Mouse (Mus musculus): Measurements from ENCODE around the gene Olfr1444. TPM values are rescaled to one million over a fixed set of nuclear protein-coding genes. Genes with fewer than 3 reads are reported as not detected.

The Olfr1444 gene
- polyA plus RNA-seq, 1 experiment from 2014 or later: not detected

GRCm38 (mm10) chr19:12893424-12893823 lies 36.3 kb downstream of the Olfr1444 start, which contains the start of gene Olfr1446:
Gene Olfr1446 (minus strand): TSS chr19:12893524.
- Histone ChIP-seq H3K4me2 (no peak within 1 kb of the TSS), H3K9me3 (replicated peaks) (no peaks in the 10 kb centered on the region), H3K4me1 (no peaks in the 10 kb centered on the region), H3K36me3 (no peaks in the 10 kb centered on the region), H3K9ac (replicated peaks) (no peak within 1 kb of the TSS), H3K27me3 (replicated peaks) (no peaks in the 10 kb centered on the region), H3K27ac (replicated peaks) (no peak within 1 kb of the TSS), H3K4me3 (replicated peaks) (no peak within 1 kb of the TSS)
- 92% methylated on average over 1 of the region's 1 CpGs for WGBS
- ATAC-seq (ENCODE audit: low FRiP score): no peak

GRCm38 (mm10) chr19:12903643-12904042 lies 46.6 kb downstream of the Olfr1444 start, which contains the start of gene Olfr1447:
Gene Olfr1447 (minus strand): TSS chr19:12903743.
- no peak for ATAC-seq (ENCODE audit: low FRiP score)
- H3K9ac ChIP-seq (replicated peaks): no peak within 1 kb of the TSS
- H3K4me1 ChIP-seq: no peaks in the 10 kb centered on the region
- H3K9me3 ChIP-seq (replicated peaks): no peaks in the 10 kb centered on the region
- no peaks in the 10 kb centered on the region for H3K36me3 ChIP-seq
- H3K27ac ChIP-seq (replicated peaks): no peak within 1 kb of the TSS
- H3K4me2 ChIP-seq: no peak within 1 kb of the TSS
- no peaks in the 10 kb centered on the region for H3K27me3 ChIP-seq (replicated peaks)
- WGBS: 96% methylated on average over 1 of the region's 1 CpGs
- no peak within 1 kb of the TSS for H3K4me3 ChIP-seq (replicated peaks)

Other genes starting within 250 kb of the Olfr1444 start
- 0.22 TPM in 1 of 2 replicates, not detected in the other for gene Glyat, start 224.0 kb upstream of the Olfr1444 start, polyA plus RNA-seq (2015; fragmentation: Nextera tagmentation; extraction: Ambion mirVana)
- not detected in 2 replicates for gene Olfr1442, start 186.8 kb upstream of the Olfr1444 start, polyA plus RNA-seq (2015; fragmentation: Nextera tagmentation; extraction: Ambion mirVana)
- gene Olfr1443, start 179.2 kb upstream of the Olfr1444 start, polyA plus RNA-seq (2015; fragmentation: Nextera tagmentation; extraction: Ambion mirVana): not detected in 2 replicates
- 0.14 TPM in 1 of 2 replicates, not detected in the other for gene Keg1, start 161.5 kb upstream of the Olfr1444 start, polyA plus RNA-seq (2015; fragmentation: Nextera tagmentation; extraction: Ambion mirVana)
- gene Cntf, start 91.7 kb upstream of the Olfr1444 start, polyA plus RNA-seq (2015; fragmentation: Nextera tagmentation; extraction: Ambion mirVana): 1.0 and 1.1 TPM in 2 replicates
- gene Zfp91, start 61.2 kb upstream of the Olfr1444 start, polyA plus RNA-seq (2015; fragmentation: Nextera tagmentation; extraction: Ambion mirVana): 12.3 and 12.9 TPM in 2 replicates
- gene Lpxn, start 61.1 kb upstream of the Olfr1444 start, polyA plus RNA-seq (2015; fragmentation: Nextera tagmentation; extraction: Ambion mirVana): 1.2 and 4.0 TPM in 2 replicates
- gene Gm5244, start 10.6 kb upstream of the Olfr1444 start, polyA plus RNA-seq (2015; fragmentation: Nextera tagmentation; extraction: Ambion mirVana): not detected in 2 replicates
- not detected in 2 replicates for gene Olfr1445, start 26.6 kb downstream of the Olfr1444 start, polyA plus RNA-seq (2015; fragmentation: Nextera tagmentation; extraction: Ambion mirVana)
- gene Olfr1446, start 36.2 kb downstream of the Olfr1444 start, polyA plus RNA-seq (2015; fragmentation: Nextera tagmentation; extraction: Ambion mirVana): not detected in 2 replicates
- gene Olfr1447, start 46.5 kb downstream of the Olfr1444 start, polyA plus RNA-seq (2015; fragmentation: Nextera tagmentation; extraction: Ambion mirVana): not detected in 2 replicates
- gene Olfr1448, start 67.1 kb downstream of the Olfr1444 start, polyA plus RNA-seq (2015; fragmentation: Nextera tagmentation; extraction: Ambion mirVana): not detected in 2 replicates
- not detected in 2 replicates for gene Olfr1449, start 73.6 kb downstream of the Olfr1444 start, polyA plus RNA-seq (2015; fragmentation: Nextera tagmentation; extraction: Ambion mirVana)
- not detected in 2 replicates for gene Olfr1450, start 93.0 kb downstream of the Olfr1444 start, polyA plus RNA-seq (2015; fragmentation: Nextera tagmentation; extraction: Ambion mirVana)
- not detected in 2 replicates for gene Olfr1451, start 137.7 kb downstream of the Olfr1444 start, polyA plus RNA-seq (2015; fragmentation: Nextera tagmentation; extraction: Ambion mirVana)
- not detected in 2 replicates for gene Olfr1453, start 171.0 kb downstream of the Olfr1444 start, polyA plus RNA-seq (2015; fragmentation: Nextera tagmentation; extraction: Ambion mirVana)
- gene Olfr1454, start 203.3 kb downstream of the Olfr1444 start, polyA plus RNA-seq (2015; fragmentation: Nextera tagmentation; extraction: Ambion mirVana): not detected in 2 replicates
- gene Olfr1457, start 240.6 kb downstream of the Olfr1444 start, polyA plus RNA-seq (2015; fragmentation: Nextera tagmentation; extraction: Ambion mirVana): not detected in 2 replicates
- not detected in 2 replicates for gene Olfr1458, start 249.5 kb downstream of the Olfr1444 start, polyA plus RNA-seq (2015; fragmentation: Nextera tagmentation; extraction: Ambion mirVana)

Measured in neural tube, embryonic 15.5 days (tissue).